Mouse (Mus musculus) midbrain, embryonic 12.5 days (tissue): Measurements from ENCODE around the gene Bzw2. TPM values are rescaled to one million over a fixed set of nuclear protein-coding genes. Genes with fewer than 3 reads are reported as not detected.
A peak's percentile ranks its signal among the peaks of the same experiment; 100 is the strongest.

ENCODE experiments used
- ATAC-seq: fragments of 200-750 bp; cut with Nextera tagmentation; 2 replicates; pipeline ENCODE4 v1.8.0; 2017; ENCODE audit warnings: low read depth, moderate TSS enrichment, moderate library complexity; ENCODE audit not compliant: low FRiP score
- H3K27ac ChIP-seq: fragments of 300-500 bp; sonication (generic); replicated peaks from 2 replicates; pipeline ENCODE4 v1.5.1; 2016; ENCODE audit warnings: mild to moderate bottlenecking
- H3K27me3 ChIP-seq: fragments of 300-500 bp; sonication (generic); 2 replicates; pipeline ENCODE4 v1.6.1; 2016; ENCODE audit warnings: mild to moderate bottlenecking
- H3K36me3 ChIP-seq: fragments of 300-500 bp; sonication (generic); 2 replicates; pipeline ENCODE4 v1.6.1; 2016
- H3K4me1 ChIP-seq: fragments of 300-500 bp; sonication (generic); 2 replicates; pipeline ENCODE4 v1.6.1; 2016
- H3K4me2 ChIP-seq: fragments of 300-500 bp; sonication (generic); replicated peaks from 2 replicates; pipeline ENCODE4 v1.6.1; 2016; ENCODE audit warnings: mild to moderate bottlenecking, moderate library complexity
- H3K4me3 ChIP-seq: fragments of 300-500 bp; sonication (generic); 2 replicates; pipeline ENCODE4 v1.5.1; 2016; ENCODE audit warnings: mild to moderate bottlenecking
- H3K9ac ChIP-seq: fragments of 300-500 bp; sonication (generic); replicated peaks from 2 replicates; pipeline ENCODE4 v1.6.1; 2016; ENCODE audit warnings: mild to moderate bottlenecking, moderate library complexity
- H3K9me3 ChIP-seq: fragments of 300-500 bp; sonication (generic); 2 replicates; pipeline ENCODE4 v1.6.1; 2016; ENCODE audit warnings: mild to moderate bottlenecking
- WGBS: fragments of 180-500 bp; shearing (Covaris S2); methylation state at CpG from one replicate; pipeline ENCODE4 v1.1.7; 2016; 5-methylcytosine and 5-hydroxymethylcytosine counted together
- polyA plus RNA-seq: library from polyadenylated mRNA; unstranded; fragments of >200 nt; fragmentation: Nextera tagmentation; extraction: Ambion mirVana; gene quantifications from 2 replicates; pipeline ENCODE4 v1.2.1, GENCODE M21; 2016

The Bzw2 gene
- polyA plus RNA-seq, 1 experiment from 2014 or later: 292 TPM

DNA sequence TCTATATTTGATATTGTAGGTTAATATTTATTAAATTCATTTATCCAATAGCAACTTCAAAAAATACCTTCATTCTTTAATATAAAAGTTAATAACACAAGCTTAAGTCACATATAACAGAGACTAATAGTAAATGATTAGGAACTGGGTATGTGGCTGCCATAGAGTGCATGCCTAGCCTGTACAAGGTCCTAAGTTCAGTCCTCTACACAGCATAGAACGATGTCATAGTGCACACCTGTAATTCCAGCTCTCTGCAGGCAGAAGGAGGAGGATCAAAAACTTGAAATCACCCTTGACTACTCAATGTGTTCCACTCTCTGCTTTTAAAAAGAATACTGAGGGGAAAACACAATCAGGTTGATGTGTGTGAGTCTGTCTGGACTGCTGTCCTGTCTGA lies 107.6 kb downstream of the Bzw2 start:
- no peak overlapping the region for H3K9ac ChIP-seq
- WGBS: 84% methylated on average over 1 of the region's 1 CpGs
- H3K9me3 ChIP-seq: no peaks in the 10 kb centered on the region

DNA sequence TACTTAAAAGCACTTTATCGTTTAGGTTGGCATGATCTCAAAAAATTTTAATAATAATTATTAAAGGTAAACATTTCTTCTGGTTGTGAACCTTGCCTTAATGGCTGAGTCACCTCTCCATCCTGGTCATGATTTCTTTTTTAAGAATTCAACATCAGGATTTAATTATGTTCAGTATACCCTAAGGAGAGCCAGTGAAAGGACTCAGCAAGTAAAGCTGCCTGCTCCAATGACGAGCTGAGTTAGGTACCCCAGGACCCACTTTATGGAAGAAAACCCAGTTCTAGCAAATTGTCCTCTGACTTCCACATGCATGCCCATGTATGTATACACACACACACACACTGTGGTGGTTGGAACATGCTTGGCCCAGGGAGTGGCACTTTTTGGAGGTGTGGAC lies 110.3 kb downstream of the Bzw2 start:
- Histone ChIP-seq H3K4me2 (no peak overlapping the region), H3K4me1 (no peaks in the 10 kb centered on the region), H3K27ac (no peak overlapping the region), H3K9ac (no peak overlapping the region), H3K36me3 (no peaks in the 10 kb centered on the region), H3K27me3 (no peaks in the 10 kb centered on the region), H3K4me3 (no peak overlapping the region), H3K9me3 (no peaks in the 10 kb centered on the region)
- 80% methylated on average over 2 of the region's 2 CpGs for WGBS
- ATAC-seq: no peak

More for the DNA sequence above, 107.6 kb downstream of the Bzw2 start:
- H3K27ac ChIP-seq: no peak overlapping the region
- ATAC-seq: no peak
- no peak overlapping the region for H3K4me3 ChIP-seq
- no peaks in the 10 kb centered on the region for H3K4me1 ChIP-seq
- no peak overlapping the region for H3K4me2 ChIP-seq
- no peaks in the 10 kb centered on the region for H3K27me3 ChIP-seq
- no peaks in the 10 kb centered on the region for H3K36me3 ChIP-seq

DNA sequence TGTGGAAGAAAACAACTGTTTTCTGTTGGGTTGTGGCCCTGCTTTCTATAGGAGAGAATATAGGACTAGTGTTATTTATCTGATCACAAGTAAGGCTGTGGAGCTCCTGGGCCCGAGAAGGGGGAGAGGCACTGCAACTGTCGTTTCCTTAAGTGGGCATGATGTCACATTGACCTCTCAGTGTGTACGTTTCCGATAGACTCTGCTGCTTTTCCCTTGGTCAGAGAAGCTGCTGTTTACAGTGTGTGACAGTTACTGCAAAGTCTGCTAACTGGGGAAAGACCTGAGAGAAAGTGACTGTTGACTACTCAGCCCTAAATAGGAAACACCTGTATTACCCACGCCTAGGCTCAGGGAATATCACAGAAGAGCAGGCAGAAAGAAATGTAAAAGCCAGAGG lies 111.7 kb downstream of the Bzw2 start:
- Histone ChIP-seq H3K4me3 (no peak overlapping the region), H3K4me1 (peaks cover under 1% of the 10 kb centered on the region), H3K27me3 (no peaks in the 10 kb centered on the region), H3K9me3 (no peaks in the 10 kb centered on the region), H3K4me2 (no peak overlapping the region), H3K9ac (no peak overlapping the region), H3K36me3 (no peaks in the 10 kb centered on the region), H3K27ac (no peak overlapping the region)
- no peak for ATAC-seq
- 67% methylated on average over 5 of the region's 5 CpGs for WGBS

DNA sequence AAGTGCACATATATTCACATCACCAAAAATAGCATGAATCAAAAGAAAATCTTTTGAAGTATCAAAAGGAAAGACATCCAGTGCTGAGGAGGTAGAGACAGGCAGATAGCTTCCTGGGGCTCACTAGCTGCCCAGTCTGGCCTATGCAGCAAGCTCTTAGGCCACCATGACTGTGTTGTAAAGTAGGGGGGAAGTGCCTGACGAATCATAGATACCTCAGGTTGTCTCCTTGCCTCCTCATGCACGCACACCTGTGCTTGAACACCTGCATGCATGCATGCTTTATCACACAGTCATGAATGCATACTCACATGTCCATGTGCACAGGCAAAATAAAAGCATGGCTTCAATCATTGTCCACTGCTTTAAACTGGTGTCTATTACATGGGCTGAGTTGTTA lies 113.2 kb downstream of the Bzw2 start:
- no peaks in the 10 kb centered on the region for H3K9me3 ChIP-seq
- H3K4me2 ChIP-seq: no peak overlapping the region
- ATAC-seq: no peak
- no peaks in the 10 kb centered on the region for H3K27me3 ChIP-seq
- no peak overlapping the region for H3K4me3 ChIP-seq
- H3K4me1 ChIP-seq: peaks cover 13% of the 10 kb centered on the region
- no peaks in the 10 kb centered on the region for H3K36me3 ChIP-seq
- no peak overlapping the region for H3K27ac ChIP-seq
- H3K9ac ChIP-seq: no peak overlapping the region
- 70% methylated on average over 2 of the region's 2 CpGs for WGBS

DNA sequence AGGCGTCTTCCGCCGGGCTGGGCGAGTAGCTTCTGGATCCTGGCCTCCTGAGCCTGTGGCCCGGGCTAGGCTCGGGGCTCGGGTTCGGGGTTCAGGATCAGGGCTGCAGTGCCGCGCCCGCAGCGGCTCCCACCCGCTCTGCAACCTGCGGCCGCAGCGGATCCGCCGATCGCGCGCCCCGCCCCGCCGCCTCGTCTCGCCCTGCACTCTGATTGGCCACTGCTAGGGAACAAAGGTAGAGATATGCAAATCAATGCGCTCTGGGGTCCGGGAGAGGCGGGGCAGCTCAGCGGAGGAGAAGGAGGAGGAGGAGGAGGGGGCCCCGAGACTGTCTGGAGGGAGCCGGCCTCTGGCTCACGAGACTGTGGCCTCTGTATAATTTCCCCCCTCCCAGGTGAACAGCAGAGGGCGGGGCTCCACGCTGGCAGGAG lies 115.5 kb downstream of the Bzw2 start, which contains the start of gene Tspan13:
Gene Tspan13, minus strand, starts transcription at position 153 of the 431 bp plus-strand sequence.
- WGBS: 0% methylated on average over 35 of the region's 35 CpGs
- peak; percentile 97 for ATAC-seq

More for the DNA sequence above, 115.5 kb downstream of the Bzw2 start, which contains the start of gene Tspan13:
- Histone ChIP-seq H3K4me1 (peaks cover 16% of the 10 kb centered on the region), H3K9me3 (no peaks in the 10 kb centered on the region), H3K27me3 (no peaks in the 10 kb centered on the region), H3K36me3 (no peaks in the 10 kb centered on the region), H3K27ac (peak within 1 kb of the TSS; percentile 91), H3K4me2 (peak within 1 kb of the TSS; percentile 60), H3K4me3 (peak within 1 kb of the TSS; percentile 94), H3K9ac (peak within 1 kb of the TSS; percentile 92)

Other genes starting within 250 kb of the Bzw2 start
- gene Agr3, start 232.5 kb downstream of the Bzw2 start, polyA plus RNA-seq: not detected in 2 replicates
- gene Agr2, start 165.2 kb downstream of the Bzw2 start, polyA plus RNA-seq: not detected in 2 replicates
- gene Tspan13, start 115.6 kb downstream of the Bzw2 start, polyA plus RNA-seq: 258 and 264 TPM in 2 replicates
- 33.2 and 33.8 TPM in 2 replicates for gene Ankmy2, start 966 bp downstream of the Bzw2 start, polyA plus RNA-seq
- gene Lrrc72, start 95.3 kb upstream of the Bzw2 start, polyA plus RNA-seq: not detected in 2 replicates
- 2.7 and 4.9 TPM in 2 replicates for gene Sostdc1, start 156.1 kb upstream of the Bzw2 start, polyA plus RNA-seq
- gene Ispd, start 223.4 kb upstream of the Bzw2 start, polyA plus RNA-seq: 12.8 and 12.9 TPM in 2 replicates
- gene D630036H23Rik, start 224.1 kb upstream of the Bzw2 start, polyA plus RNA-seq: 0.62 and 1.1 TPM in 2 replicates